Mouse (Mus musculus) neural tube, embryonic 10.5 days (tissue): Measurements from ENCODE around the gene Tssk1.

Source experiments
- DNase-seq: peaks from one replicate; pipeline ENCODE4 v3.0.0-alpha.2; 2017; ENCODE audit warnings: low spot score; ENCODE audit errors: extremely low spot score

Tssk1 gene

DNA sequence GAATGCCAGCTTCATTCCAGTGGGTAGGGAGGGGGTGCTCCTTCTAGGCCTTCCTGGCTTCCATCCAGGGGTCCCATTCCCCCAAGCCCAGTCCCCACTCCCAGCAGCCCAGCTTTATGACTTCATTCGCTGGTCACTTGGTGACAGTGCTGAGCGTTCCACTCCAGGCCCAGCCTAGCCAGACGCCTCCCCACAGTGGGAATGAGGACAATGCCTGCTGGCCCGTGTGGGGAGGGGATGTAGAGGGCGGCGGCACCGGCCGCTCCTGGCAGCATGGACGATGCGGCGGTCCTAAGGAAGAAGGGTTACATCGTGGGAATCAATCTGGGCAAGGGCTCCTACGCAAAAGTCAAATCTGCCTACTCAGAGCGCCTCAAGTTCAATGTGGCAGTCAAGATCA, 4.4 kb downstream of the Tssk1 start, which contains the start of the genes Dgcr2 and Tssk2:
Dgcr2 (minus strand) TSS at position 101 of the 400 bp plus-strand sequence.
Tssk2 (plus strand) TSS at position 176 of the 400 bp plus-strand sequence.
- DNase-seq: no peak

- DNase-seq: peak; percentile 85
Measured at GRCm38 (mm10) chr16:17911052-17911595, 17.1 kb downstream of the Tssk1 start, which contains the start of gene Ess2. Gene Ess2, minus strand, starts transcription at chr16:17911348.

DNA sequence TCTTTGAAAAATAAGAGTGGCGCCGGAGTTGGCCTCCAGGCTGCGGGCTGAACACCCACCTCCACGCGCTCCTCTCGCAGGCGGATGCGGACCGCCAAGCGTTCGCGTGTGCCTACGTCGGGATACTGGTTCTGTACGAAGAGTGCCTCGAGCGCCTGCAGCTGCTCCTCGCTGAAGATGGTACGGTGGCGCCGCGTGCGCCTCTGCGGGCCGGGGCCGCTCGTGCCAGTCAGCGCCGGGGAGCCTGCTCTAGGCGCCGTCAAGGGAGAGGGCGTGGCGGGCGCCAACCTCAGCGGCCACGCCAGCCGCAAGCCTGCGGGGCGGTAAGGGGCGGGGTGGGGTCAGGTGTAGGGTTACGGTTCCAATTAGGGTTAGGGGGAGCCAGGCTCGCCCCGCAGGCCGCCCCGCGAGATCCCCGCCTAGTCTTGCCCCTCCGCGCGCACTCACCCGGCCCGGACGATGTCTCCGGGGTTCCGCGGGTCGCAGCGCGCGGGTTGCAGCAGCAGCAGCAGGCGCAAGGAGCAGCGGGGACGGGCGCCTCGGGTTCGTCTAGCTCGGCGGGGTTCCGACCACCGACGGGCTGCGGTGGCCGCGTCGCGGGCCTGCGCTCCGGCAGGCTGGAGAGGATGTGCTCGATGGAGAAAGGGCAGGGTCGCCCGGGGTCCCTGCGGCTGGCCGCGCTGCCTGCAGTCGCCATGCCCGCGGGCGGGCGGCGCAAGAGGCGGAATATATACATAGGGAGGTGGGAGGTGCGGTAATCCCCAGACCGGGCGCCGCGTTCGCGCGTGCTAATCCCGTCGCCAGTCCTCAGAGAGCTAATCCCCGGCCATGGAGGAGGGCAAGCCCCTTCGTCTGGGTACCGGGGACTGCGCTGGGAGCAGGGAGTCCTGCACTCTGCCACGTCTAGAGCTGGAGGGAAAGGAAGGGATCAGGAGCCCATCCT, 20.6 kb downstream of the Tssk1 start, which contains the start of gene Gsc2:
Gsc2 (minus strand) TSS at position 753 of the 943 bp plus-strand sequence.
- peak; percentile 55 for DNase-seq

- peak; percentile 36 for DNase-seq
Measured at GRCm38 (mm10) chr16:17920586-17920985, 26.6 kb downstream of the Tssk1 start.

DNA sequence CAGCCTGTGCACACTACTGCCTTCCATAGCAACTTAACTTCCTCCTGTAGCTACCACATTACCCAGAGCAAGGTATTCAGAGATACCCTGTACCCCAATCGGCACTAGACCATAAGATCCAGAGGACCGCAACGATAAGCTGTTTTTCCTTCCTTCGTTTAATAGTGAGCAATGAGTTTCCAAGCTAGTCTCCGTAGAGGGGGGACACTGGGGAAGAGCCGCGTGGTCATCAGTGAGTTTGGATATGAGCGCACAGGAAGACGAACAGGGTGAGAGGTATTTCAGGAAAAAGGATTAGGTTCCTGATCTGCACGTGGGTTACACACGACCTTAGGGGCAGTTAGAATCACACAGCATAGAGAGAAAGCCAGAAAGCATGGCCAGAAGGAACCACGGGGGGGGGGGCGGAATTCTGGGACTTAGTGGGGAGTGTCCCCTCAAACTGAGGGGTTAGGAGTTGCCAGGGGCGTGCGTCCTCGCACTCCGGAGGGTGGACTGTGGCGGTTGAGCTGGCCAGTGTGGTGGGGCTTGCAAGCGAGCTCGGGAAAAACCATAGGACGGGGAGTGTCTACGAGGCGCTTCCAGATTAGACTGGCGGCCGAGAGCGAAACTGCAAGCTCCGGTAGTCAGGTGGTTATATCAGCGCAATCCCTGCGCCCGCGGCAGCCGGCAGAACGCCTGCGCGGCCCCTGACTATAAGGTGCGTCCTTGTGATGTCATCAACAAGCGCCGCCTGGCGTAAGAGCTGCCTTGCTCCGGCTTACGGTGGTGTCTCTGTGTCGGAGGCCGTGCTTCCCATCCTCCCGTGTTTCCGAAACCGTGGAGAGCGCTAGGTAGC, 27.5 kb downstream of the Tssk1 start:
- peak; percentile 96 for DNase-seq

DNA sequence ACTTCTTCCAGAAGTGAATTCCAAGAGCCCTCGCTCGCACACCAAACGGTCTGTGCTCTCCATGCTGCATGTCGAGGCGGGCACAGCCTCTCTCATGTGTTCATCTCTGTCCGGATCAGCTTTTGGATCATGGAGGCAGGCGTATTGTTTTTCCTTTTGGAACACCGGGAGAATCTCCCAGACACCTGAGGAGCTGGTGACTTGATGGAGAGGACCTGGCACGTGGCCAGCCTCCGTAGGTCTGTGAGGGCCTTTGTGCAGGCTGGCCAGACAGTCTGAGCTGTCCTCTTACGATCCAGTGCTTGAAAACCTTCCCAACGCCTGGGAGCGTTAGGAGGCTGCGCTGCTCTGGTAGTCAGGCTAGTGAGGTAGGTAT, 28.1 kb downstream of the Tssk1 start:
- DNase-seq: no peak

GRCm38 (mm10) chr16:17927351-17928082, 33.5 kb downstream of the Tssk1 start:
- DNase-seq: peak; percentile 81

DNA sequence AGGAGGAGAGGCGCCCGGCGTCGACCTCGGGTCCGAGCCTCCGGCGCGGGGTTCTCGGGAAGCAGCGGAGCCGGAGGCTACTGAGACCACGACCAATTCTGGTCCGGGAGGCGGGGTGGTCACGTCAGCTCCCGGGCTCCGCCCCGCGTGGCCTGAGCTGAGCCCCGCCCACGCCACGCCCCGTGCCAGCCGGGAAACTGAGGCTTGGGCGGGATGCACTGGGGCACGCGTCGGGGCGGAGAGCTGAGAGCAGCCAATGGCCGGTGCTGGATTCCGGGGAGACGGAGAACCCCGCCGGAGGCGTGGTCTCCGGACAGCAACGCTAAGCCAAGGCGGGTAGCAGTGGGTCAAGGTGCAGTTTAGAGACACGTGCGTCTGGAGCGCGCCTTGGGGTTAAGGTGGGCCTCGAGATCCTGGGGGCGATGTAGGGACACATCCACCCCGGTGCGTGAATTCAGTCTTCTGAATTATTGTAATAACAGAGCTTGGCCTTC, 34.1 kb downstream of the Tssk1 start, which contains the start of gene Slc25a1:
Slc25a1 (minus strand) TSS at position 133 of the 494 bp plus-strand sequence.
- DNase-seq: peak; percentile 89

DNA sequence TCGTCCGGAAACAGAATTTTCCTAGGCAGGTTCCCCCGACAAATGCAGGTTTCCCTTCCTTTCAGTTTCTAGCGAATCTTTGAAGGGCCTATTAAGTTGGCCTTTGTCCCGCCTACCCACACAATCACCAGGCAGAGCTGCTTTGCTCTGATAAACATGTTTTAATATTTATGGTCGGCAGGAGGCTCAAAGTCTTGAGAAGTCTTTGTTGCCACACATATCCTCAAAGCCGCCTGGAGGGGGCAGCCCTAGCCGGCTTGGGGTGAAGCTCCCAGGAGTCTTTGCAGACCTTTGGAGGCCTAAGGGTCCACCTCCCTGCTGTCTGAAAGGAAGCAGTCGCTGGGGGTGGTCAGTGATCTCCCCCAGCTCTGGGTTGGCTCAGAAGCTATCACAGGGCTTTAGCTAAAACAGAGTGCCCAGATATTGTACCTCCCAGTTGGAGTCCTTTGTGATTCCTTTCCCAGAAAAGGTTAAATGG, 34.6 kb downstream of the Tssk1 start:
- peak; percentile 76 for DNase-seq

DNA sequence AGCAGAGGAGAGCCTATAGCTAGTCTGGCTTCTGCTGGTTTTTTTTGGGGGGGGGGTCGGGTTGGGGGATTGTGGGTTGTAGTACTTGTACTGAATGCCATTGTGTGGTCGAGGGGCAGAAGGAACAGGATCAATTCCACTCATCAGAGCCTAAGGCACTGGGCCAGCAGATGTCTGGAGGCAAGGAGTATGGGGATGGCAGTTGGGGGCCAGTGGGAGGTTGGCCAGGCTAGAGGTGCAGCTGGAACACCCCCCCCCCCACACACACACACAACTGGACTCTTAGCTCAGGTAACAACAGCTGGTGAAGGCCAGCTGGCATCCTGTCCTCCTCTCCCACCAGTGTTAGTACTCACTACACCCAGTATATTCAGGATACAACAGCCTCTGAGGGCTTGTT, 35.2 kb downstream of the Tssk1 start:
- DNase-seq: no peak

DNA sequence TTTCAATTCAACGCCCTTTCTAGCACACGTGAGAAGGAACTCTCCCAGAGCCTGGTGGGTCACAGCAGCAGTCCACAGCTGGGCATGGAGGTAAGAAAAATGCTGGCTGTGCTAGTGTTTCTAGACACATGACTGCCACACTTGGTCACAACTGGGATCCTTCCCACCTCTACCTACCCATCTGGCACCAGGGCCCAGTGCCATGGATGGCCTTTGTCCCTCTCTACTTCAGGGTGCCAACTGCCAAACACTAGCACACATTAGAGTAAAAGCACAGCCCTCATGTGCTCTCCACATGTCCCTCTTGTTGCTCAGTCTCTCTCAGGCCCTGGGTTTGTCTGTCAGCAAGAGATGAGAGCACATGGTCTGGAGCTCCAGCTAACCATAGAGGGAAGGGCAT, 35.6 kb downstream of the Tssk1 start:
- DNase-seq: no peak

DNA sequence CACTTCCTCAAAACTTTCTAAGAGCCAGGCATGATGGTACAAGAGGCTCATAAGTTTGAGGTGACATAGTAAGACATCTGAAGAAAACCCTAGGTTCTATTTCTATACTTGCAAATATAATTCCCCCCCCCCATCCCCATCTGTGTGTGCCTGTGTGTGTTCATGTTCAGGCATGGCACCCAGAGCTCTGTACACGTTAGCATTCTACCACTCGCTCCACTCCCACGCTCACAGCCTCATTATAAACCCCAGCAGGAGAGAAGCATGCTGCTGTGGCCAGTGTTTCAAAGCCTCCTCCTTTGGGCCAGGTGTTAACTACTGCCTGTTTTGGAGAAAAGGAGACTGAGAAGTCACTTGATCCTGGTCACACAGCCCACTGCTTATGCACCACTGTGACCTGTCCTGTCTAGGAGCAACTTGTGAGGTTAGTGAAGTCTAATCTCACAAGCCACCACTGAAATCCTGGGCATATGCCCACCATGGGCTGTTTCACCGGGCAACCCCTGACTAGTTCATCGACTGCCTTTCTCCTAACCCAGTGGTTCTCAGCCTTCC, 38.0 kb downstream of the Tssk1 start:
- no peak for DNase-seq

GRCm38 (mm10) chr16:17933594-17934444, 39.8 kb downstream of the Tssk1 start:
- no peak for DNase-seq

- no peak for DNase-seq
Measured at GRCm38 (mm10) chr16:17934445-17934910, 40.5 kb downstream of the Tssk1 start.

GRCm38 (mm10) chr16:17936776-17937175, 42.8 kb downstream of the Tssk1 start:
- no peak for DNase-seq

DNA sequence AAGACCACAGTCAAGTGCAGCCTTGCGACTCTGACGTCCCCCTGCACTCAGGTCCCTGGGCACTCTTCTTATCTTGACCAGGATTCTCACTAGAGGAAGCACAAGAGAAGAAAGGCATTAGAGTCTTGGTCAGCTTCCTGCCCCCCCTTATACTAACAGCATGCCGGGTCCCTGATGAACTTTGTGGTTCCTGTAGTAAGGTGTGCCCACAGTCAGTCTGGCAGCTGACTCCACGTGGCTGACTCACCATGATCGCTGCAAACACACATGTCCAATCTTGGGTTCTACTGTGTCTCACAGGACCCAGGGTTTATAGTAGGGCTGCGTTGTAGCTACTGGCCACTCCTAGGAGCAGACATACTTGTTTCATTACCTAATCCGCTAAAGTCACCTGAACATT, 44.2 kb downstream of the Tssk1 start:
- no peak for DNase-seq

DNA sequence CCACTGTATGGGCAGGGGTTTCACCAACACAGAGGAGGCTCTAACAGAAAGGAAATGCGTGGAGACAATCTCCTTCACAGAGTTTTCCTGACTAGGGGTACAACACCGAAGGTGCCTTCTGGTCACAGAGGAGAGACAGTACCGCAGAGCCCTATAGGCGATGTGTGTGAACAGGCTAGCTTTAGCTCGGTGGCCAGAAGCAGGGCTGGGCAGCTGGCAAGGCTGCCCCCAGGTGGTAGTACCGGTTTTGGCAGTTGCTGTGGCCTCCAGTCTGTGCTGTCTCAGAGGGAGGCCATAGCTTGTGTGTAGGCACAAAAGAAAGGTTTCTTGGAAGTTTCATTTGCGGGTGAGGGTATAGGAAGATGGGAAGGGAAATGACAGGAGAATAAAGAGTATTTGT, 44.8 kb downstream of the Tssk1 start:
- DNase-seq: peak; percentile 51

DNA sequence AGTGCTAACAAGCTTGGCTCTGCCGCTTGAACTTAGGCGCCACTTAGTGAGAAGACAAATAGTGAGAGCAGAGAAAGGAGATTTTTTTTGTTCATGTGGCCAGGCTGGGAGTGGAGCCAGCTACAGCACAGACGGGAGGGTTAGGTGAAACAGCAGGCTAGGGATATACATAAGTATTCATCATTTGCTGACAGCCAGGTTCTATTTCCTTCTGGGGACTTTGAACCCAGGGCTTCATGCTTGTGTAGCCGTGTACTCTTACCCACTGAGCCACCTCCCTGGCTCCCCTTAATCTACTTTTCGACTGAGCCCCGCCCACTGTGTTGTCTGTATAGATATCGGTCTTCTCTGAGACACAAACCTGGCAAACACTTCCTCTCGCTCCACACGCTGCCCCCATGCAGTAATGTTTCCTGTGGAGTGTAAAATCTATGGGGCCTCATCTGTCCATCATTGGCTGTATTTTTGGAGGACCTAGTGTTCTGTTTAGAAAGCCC, 45.3 kb downstream of the Tssk1 start:
- no peak for DNase-seq

GRCm38 (mm10) chr16:17943466-17943865, 49.4 kb downstream of the Tssk1 start:
- DNase-seq: no peak
